Mouse (Mus musculus) CH12.LX (cell line): ENCODE data around the gene Ocrl.

ENCODE experiments used
- CHD1 ChIP-seq: IDR thresholded peaks from 2 replicates; pipeline ENCODE4 v1.6.1; 2012; ENCODE audit warnings: low read depth, low read length, improper control_type of control experiment, inconsistent platforms
- CHD2 ChIP-seq: IDR thresholded peaks from 2 replicates; pipeline ENCODE4 v1.6.1; 2011; ENCODE audit warnings: low read length, improper control_type of control experiment
- CTCF ChIP-seq, 2 experiments: IDR thresholded peaks in 1 of 2; conservative IDR thresholded peaks in 1 of 2; 2 replicates each; pipeline ENCODE4 v1.5.1; 2011 to 2012; ENCODE audit warnings: low read depth in 2 of 2, low read length in 2 of 2, improper control_type of control experiment in 1 of 2, inconsistent platforms in 1 of 2, mild to moderate bottlenecking in 1 of 2, moderate library complexity in 1 of 2
- ELF1 ChIP-seq: IDR thresholded peaks from 2 replicates; pipeline ENCODE4 v1.6.1; 2014; ENCODE audit warnings: low read depth, mild to moderate bottlenecking, inconsistent platforms, low read length, improper control_type of control experiment
- EP300 ChIP-seq: IDR thresholded peaks from 2 replicates; pipeline ENCODE4 v1.6.1; 2011; ENCODE audit warnings: low read length, improper control_type of control experiment
- HCFC1 ChIP-seq: IDR thresholded peaks from 2 replicates; pipeline ENCODE4 v1.6.1; 2012; ENCODE audit warnings: low read depth, mild to moderate bottlenecking, inconsistent platforms, low read length, improper control_type of control experiment
- JUND ChIP-seq: conservative IDR thresholded peaks from 2 replicates; pipeline ENCODE4 v1.6.1; 2011; ENCODE audit warnings: low read depth, low read length, improper control_type of control experiment
- MXI1 ChIP-seq: IDR thresholded peaks from 2 replicates; pipeline ENCODE4 v1.6.1; 2011; ENCODE audit warnings: mild to moderate bottlenecking, low read depth, low read length, improper control_type of control experiment
- POLR2A ChIP-seq: IDR thresholded peaks from 2 replicates; pipeline ENCODE4 v1.6.1; 2011; ENCODE audit warnings: low read depth, mild to moderate bottlenecking, improper control_type of control experiment, low read length
- POLR2AphosphoS2 ChIP-seq: IDR thresholded peaks from 2 replicates; pipeline ENCODE4 v1.6.1; 2011; ENCODE audit warnings: low read depth, low read length, improper control_type of control experiment
- RCOR1 ChIP-seq: conservative IDR thresholded peaks from 2 replicates; pipeline ENCODE4 v1.6.1; 2012; ENCODE audit warnings: low read depth, mild to moderate bottlenecking, inconsistent platforms, low read length, improper control_type of control experiment

- TF ChIP-seq EP300 (no peak), POLR2A (no peak), POLR2AphosphoS2 (no peak), HCFC1 (no peak), RCOR1 (no peak), MXI1 (no peak), CHD1 (no peak), CTCF (conservative IDR thresholded peaks at IDR 0.05 in 1 of 2, IDR thresholded peaks at IDR 0.05 in 1 of 2; ENCODE audit: low read depth in 2 of 2, low read length in 2 of 2) (no peak), CHD2 (no peak), JUND (no peak), ELF1 (no peak)
Observed at GRCm38 (mm10) chrX:47927981-47928380, 15.8 kb downstream of the Ocrl start.
